Mouse (Mus musculus): ENCODE measurements at regions not wholly inside any gene's neighbourhood (a gene's known extent, or its start where the extent isn't known, plus 50 kb on each side); places are given as distances from the start of the nearest gene placed in this dataset.

- no peak for DNase-seq (ENCODE audit: low read depth, low spot score)
Measured at GRCm38 (mm10) chr15:88035486-88035885, 491.4 kb downstream of the Fam19a5 start.

GRCm38 (mm10) chr15:88036146-88037000, 492.3 kb downstream of the Fam19a5 start:
- DNase-seq (ENCODE audit: low read depth, low spot score), result no peak

- no peak for DNase-seq (ENCODE audit: low read depth, low spot score)
Measured at GRCm38 (mm10) chr15:88037606-88038005, 493.5 kb downstream of the Fam19a5 start.

- no peak for DNase-seq (ENCODE audit: low read depth, low spot score)
Measured at GRCm38 (mm10) chr15:88042821-88043220, 498.7 kb downstream of the Fam19a5 start.

- DNase-seq (ENCODE audit: low read depth, low spot score), result no peak
Measured at GRCm38 (mm10) chr15:88058071-88058470, 514.0 kb downstream of the Fam19a5 start.

- DNase-seq (ENCODE audit: low read depth, low spot score), result no peak
Measured at GRCm38 (mm10) chr15:88060935-88061334, 516.8 kb downstream of the Fam19a5 start.

GRCm38 (mm10) chr15:88063041-88063440, 518.9 kb downstream of the Fam19a5 start:
- no peak for DNase-seq (ENCODE audit: low read depth, low spot score)

- no peak for DNase-seq (ENCODE audit: low read depth, low spot score)
Measured at GRCm38 (mm10) chr15:88068476-88068875, 524.4 kb downstream of the Fam19a5 start.

- no peak for DNase-seq (ENCODE audit: low read depth, low spot score)
Measured at GRCm38 (mm10) chr15:88072676-88073075, 527.4 kb upstream of the Zdhhc25 start.

GRCm38 (mm10) chr15:88083911-88084310, 516.2 kb upstream of the Zdhhc25 start:
- DNase-seq (ENCODE audit: low read depth, low spot score), result no peak

- no peak for DNase-seq (ENCODE audit: low read depth, low spot score)
Measured at GRCm38 (mm10) chr15:88085631-88086030, 514.5 kb upstream of the Zdhhc25 start.

- no peak for DNase-seq (ENCODE audit: low read depth, low spot score)
Measured at GRCm38 (mm10) chr15:88089486-88089885, 510.6 kb upstream of the Zdhhc25 start.

- peak; percentile 18 for DNase-seq (ENCODE audit: low read depth, low spot score)
Measured at GRCm38 (mm10) chr15:88091390-88091789, 508.7 kb upstream of the Zdhhc25 start.

GRCm38 (mm10) chr15:88120376-88120775, 479.7 kb upstream of the Zdhhc25 start:
- DNase-seq (ENCODE audit: low read depth, low spot score), result peak; percentile 11

- no peak for DNase-seq (ENCODE audit: low read depth, low spot score)
Measured at GRCm38 (mm10) chr15:88123907-88124523, 476.1 kb upstream of the Zdhhc25 start.

GRCm38 (mm10) chr15:88146118-88146517, 454.0 kb upstream of the Zdhhc25 start:
- no peak for DNase-seq (ENCODE audit: low read depth, low spot score)

GRCm38 (mm10) chr15:88151199-88151598, 448.9 kb upstream of the Zdhhc25 start:
- no peak for DNase-seq (ENCODE audit: low read depth, low spot score)

- no peak for DNase-seq (ENCODE audit: low read depth, low spot score)
Measured at GRCm38 (mm10) chr15:88159618-88160170, 440.4 kb upstream of the Zdhhc25 start.

GRCm38 (mm10) chr15:88160291-88160690, 439.8 kb upstream of the Zdhhc25 start:
- no peak for DNase-seq (ENCODE audit: low read depth, low spot score)

GRCm38 (mm10) chr15:88163438-88163837, 436.7 kb upstream of the Zdhhc25 start:
- DNase-seq (ENCODE audit: low read depth, low spot score), result no peak

- peak; percentile 14 for DNase-seq (ENCODE audit: low read depth, low spot score)
Measured at GRCm38 (mm10) chr15:88174326-88174725, 425.8 kb upstream of the Zdhhc25 start.

- DNase-seq (ENCODE audit: low read depth, low spot score), result no peak
Measured at GRCm38 (mm10) chr15:88175991-88176390, 424.1 kb upstream of the Zdhhc25 start.

GRCm38 (mm10) chr15:88196539-88196938, 403.6 kb upstream of the Zdhhc25 start:
- no peak for DNase-seq (ENCODE audit: low read depth, low spot score)

Data from WW6 (cell line).